Mouse (Mus musculus) liver, postnatal 0 days (tissue): ENCODE results near the gene Ier5.

Source experiments
- CTCF ChIP-seq: sonication (generic); IDR thresholded peaks from 2 replicates; pipeline ENCODE4 v1.5.1; 2016; ENCODE audit warnings: antibody characterized with exemption, low read depth
- EP300 ChIP-seq: IDR thresholded peaks from 2 replicates; pipeline ENCODE4 v1.6.1; 2016; ENCODE audit warnings: antibody characterized with exemption, low read depth, mild to moderate bottlenecking

- TF ChIP-seq CTCF (no peak), EP300 (no peak)
These were observed 5.3 kb downstream of the Ier5 start for GRCm38 (mm10) chr1:155093971-155094707.
